Mouse (Mus musculus) heart, postnatal 36 days (tissue): ENCODE results near the gene Olfr145. TPM values are rescaled to one million over a fixed set of nuclear protein-coding genes. Genes with fewer than 3 reads are reported as not detected.

Experiments
- DNase-seq, 2 experiments: peaks; one replicate each; pipeline ENCODE4 v3.0.0; 2021 to 2022
- intact Hi-C: fragments of 180-260 bp; cut with DNase I; formaldehyde crosslinking; loops from one replicate; pipeline ENCODE4 v1.15.1; 2025
- total RNA-seq, 2 experiments: library from RNA; stranded (reverse); gene quantifications; 2 replicates each; pipeline ENCODE4 v1.2.3; 2021

The Olfr145 gene
- not detected for total RNA-seq

DNA sequence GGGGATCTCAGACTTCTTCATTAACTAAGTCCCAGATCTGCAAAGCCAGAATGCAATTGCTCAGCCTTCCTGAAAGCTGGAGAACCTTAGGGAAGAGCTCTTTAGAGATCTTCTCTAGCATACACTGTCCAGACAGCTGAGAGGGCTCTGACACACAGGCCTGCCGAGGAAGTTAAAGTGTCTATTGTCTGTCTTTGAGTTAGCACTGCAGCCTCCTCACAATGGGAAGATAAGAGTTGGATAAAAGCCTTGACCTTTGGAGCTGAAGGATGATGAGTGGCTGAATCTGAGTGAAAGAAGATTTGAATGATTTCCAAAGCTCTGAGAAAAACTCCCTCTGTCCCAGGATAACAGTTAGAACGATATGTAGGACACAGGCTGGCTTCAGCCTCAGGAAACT, at the start of gene Olfr145:
Gene Olfr145 (plus strand): TSS at position 64 of the 400 bp plus-strand sequence.
- DNase-seq, result no peak
- intact Hi-C loops, result no loop called here

DNA sequence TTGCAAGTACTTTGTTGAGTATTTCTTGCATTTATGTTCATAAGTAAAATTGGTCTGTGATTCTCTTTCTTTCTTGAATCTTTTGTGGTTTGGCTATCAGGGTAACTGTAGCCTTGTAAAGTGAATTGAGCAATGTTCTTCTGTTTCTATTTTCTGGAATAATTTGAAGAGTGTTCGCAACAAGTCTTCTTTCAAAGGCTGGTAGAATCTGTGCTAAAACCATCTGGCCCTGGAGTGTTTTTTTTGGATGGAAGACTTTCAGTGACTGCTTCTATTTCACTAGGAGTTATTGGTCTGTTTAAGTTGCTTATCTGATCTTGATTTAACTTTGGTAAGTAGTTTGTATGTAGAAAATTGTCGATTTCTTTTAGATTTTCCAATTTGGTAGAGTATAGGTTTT, 47.3 kb upstream of the Olfr145 start:
- intact Hi-C loops, result no loop called here
- no peak for DNase-seq

- intact Hi-C loops, result no loop called here
- no peak for DNase-seq
Observed at GRCm38 (mm10) chr9:37853969-37854368, 42.6 kb upstream of the Olfr145 start, which contains the start of gene Olfr877. Olfr877 (plus strand) TSS chr9:37854269.

- intact Hi-C loops, result no loop called here
- DNase-seq, result no peak
Observed at GRCm38 (mm10) chr9:37863325-37863724, 33.2 kb upstream of the Olfr145 start.

DNA sequence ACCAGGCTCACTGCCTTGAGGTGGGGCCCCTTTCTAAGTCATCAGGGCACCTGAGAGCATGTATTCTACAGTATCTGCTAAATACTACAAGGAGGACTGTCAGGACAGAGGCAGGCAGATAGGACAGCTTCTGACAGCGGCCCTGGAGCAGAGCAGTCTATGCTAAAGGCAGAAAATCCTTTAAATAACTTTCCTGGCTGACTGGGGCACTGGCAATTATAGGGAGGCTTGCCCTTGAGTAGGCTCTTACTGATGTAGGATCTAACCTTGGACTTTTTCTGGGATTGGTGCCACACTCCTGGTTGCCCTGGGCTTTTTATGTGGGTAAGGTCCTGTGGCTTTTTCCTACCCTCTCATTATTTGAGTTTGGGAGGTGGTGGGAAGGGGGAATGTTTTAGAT, 26.3 kb upstream of the Olfr145 start:
- intact Hi-C loops, result no loop called here
- no peak for DNase-seq

GRCm38 (mm10) chr9:37871097-37871496, 25.4 kb upstream of the Olfr145 start:
- DNase-seq, result no peak
- intact Hi-C loops, result no loop called here

DNA sequence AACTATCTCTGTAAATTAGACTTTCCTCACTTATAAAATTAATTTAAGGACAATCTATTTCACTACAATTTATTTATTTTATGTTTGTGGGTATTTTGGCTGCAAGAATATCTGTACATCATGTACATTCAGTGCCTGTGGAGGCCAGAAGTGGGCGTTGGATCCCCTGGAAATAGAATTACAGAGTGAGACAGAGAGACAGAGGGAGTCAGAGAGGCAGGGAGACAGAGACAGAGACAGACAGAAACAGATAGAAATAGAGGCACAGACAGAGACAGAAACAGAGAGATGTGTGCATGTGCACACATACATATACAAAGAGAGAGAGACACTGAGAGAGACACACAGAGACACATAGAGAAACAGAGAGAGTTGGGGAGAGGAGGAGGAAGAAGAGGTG, 25.0 kb upstream of the Olfr145 start:
- DNase-seq, result no peak
- intact Hi-C loops, result no loop called here

DNA sequence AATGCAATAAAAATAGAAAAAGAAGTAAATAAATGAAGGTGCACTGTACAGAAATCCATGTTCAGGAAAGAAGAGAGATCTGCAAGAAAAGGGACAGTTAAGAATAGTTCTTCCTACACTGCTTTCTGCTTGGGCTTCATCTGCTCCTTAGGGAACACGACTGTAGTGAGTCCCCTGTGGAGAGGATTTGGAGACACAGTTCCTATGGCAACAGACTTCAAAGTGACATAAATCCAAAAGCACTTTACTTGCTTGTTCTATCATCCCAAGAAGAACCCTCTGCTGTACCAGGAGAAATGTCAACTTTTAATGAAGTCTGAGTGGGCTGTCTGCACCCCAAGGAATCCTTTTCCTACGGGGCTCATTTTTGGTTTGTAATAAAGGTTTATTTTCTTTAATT, 5.6 kb upstream of the Olfr145 start:
- DNase-seq, result no peak
- intact Hi-C loops, result no loop called here

DNA sequence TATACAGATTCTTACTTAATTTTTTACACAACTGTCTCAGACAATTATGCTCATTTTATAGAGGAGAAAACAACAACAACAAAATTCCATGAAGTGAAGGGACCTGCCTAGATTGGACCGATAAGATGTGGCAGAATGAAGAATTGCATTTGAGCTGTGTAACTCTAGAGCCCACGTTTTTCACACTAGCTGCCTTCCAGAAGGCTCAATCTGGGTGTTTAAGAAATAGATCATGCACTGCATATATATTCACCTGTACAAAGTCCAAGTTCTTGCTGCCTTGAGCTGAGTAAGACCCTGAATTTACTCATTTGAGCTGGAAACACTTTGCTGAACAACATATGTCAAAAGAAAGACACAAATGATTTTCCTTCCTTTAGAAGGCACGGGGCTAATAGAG, 9.0 kb downstream of the Olfr145 start:
- intact Hi-C loops, result no loop called here

GRCm38 (mm10) chr9:37917540-37917939, 21.0 kb downstream of the Olfr145 start, which contains the start of gene Olfr878:
Olfr878 (plus strand) TSS chr9:37917840.
- intact Hi-C loops, result no loop called here
- DNase-seq, result no peak

More for the DNA sequence above, 9.0 kb downstream of the Olfr145 start:
- no peak for DNase-seq

DNA sequence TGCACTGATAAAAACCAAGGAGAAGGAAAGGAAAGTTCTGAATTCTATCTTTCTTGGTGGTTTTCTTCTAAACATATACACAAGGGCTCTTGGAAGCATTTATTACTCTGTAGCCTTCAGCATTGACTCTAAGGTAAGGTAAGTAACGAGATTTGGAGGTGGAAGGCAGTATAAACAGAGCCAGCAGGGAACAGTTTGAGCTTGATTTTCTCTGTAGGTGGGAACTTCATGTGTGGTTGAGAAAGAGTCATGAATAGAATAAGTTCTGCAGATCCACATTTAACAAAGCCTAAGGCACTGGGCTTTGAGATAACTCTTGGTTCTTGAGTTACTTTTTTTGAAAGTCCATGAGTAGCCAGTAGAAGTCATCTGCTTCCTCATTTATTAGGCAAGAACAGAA, 21.5 kb downstream of the Olfr145 start:
- DNase-seq, result no peak
- intact Hi-C loops, result no loop called here

GRCm38 (mm10) chr9:37924194-37924593, 27.7 kb downstream of the Olfr145 start:
- no peak for DNase-seq
- intact Hi-C loops, result no loop called here

GRCm38 (mm10) chr9:37925445-37925844, 28.9 kb downstream of the Olfr145 start:
- intact Hi-C loops, result no loop called here
- no peak for DNase-seq

GRCm38 (mm10) chr9:37926019-37927013, 29.8 kb downstream of the Olfr145 start:
- no peak for DNase-seq
- intact Hi-C loops, result no loop called here

- intact Hi-C loops, result loop anchor here (1.0 to 10.0 kb wide), 3 partner anchors 168 to 502 kb away; no protein-coding TSS in a partner anchor
- peak; percentile 14 to 40 for DNase-seq
Observed at GRCm38 (mm10) chr9:37932519-37932918, 36.0 kb downstream of the Olfr145 start.

- DNase-seq, result no peak
- intact Hi-C loops, result loop anchor here (10.0 kb wide), 1 partner anchor 169 kb away; no protein-coding TSS in a partner anchor
Observed at GRCm38 (mm10) chr9:37934146-37934545, 37.6 kb downstream of the Olfr145 start.

GRCm38 (mm10) chr9:37941167-37941566, 44.6 kb downstream of the Olfr145 start:
- DNase-seq, result no peak
- intact Hi-C loops, result no loop called here

Other genes with a start within 250 kb of the Olfr145 start
- 10 to 100 TPM; 35.2 to 37.8 TPM for gene Tbrg1, start 239.4 kb upstream of the Olfr145 start, total RNA-seq
- not detected for gene Panx3, start 227.5 kb upstream of the Olfr145 start, total RNA-seq
- not detected for gene Olfr160, start 180.5 kb upstream of the Olfr145 start, total RNA-seq
- not detected for gene Olfr874, start 151.6 kb upstream of the Olfr145 start, total RNA-seq
- not detected for gene Olfr875, start 124.9 kb upstream of the Olfr145 start, total RNA-seq
- gene Olfr876, start 93.7 kb upstream of the Olfr145 start, total RNA-seq, result not detected
- gene Olfr877, start 42.5 kb upstream of the Olfr145 start, total RNA-seq, result not detected
- gene Olfr878, start 21.1 kb downstream of the Olfr145 start, total RNA-seq, result not detected
- gene Olfr881, start 95.1 kb downstream of the Olfr145 start, total RNA-seq, result not detected
- not detected for gene Olfr883, start 129.1 kb downstream of the Olfr145 start, total RNA-seq
- not detected for gene Olfr884, start 149.8 kb downstream of the Olfr145 start, total RNA-seq
- not detected for gene Olfr885, start 164.6 kb downstream of the Olfr145 start, total RNA-seq
- not detected for gene Olfr887, start 187.3 kb downstream of the Olfr145 start, total RNA-seq
- not detected for gene Olfr888, start 211.4 kb downstream of the Olfr145 start, total RNA-seq
- not detected for gene Olfr889, start 218.5 kb downstream of the Olfr145 start, total RNA-seq
- not detected for gene Olfr890, start 245.8 kb downstream of the Olfr145 start, total RNA-seq